Mouse (Mus musculus) MEL (cell line): ENCODE measurements around the gene Epb41l2.

Source experiments
- CTCF ChIP-seq, 3 experiments: IDR thresholded peaks in 2 of 3; conservative IDR thresholded peaks in 1 of 3; 2 replicates each; pipeline ENCODE4 v1.5.1; 2011 to 2012; ENCODE audit warnings: low read length in 3 of 3, low read depth in 2 of 3, mild to moderate bottlenecking in 2 of 3, improper control_type of control experiment in 1 of 3, inconsistent platforms in 1 of 3, mixed read lengths in 1 of 3, moderate library complexity in 1 of 3; ENCODE audit not compliant: control insufficient read depth in 1 of 3, insufficient read depth in 1 of 3, poor library complexity in 1 of 3, severe bottlenecking in 1 of 3
- MAX ChIP-seq: IDR thresholded peaks from 2 replicates; pipeline ENCODE4 v1.6.1; 2011; ENCODE audit warnings: low read length, improper control_type of control experiment
- MEF2A ChIP-seq: IDR thresholded peaks from 2 replicates; pipeline ENCODE4 v1.6.1; 2014; ENCODE audit warnings: low read depth, mild to moderate bottlenecking, inconsistent platforms, low read length, improper control_type of control experiment; ENCODE audit not compliant: poor library complexity, insufficient replicate concordance, severe bottlenecking; ENCODE audit errors: extremely low read depth
- MYB ChIP-seq: IDR thresholded peaks from 2 replicates; pipeline ENCODE4 v1.6.1; 2011; ENCODE audit warnings: mild to moderate bottlenecking, low read depth, low read length, improper control_type of control experiment
- POLR2A ChIP-seq, 2 experiments: IDR thresholded peaks; 2 replicates each; pipeline ENCODE4 v1.6.1; 2011 to 2012; ENCODE audit warnings: low read length in 2 of 2, mild to moderate bottlenecking in 2 of 2, control low read depth in 1 of 2, improper control_type of control experiment in 1 of 2, low read depth in 1 of 2, moderate library complexity in 1 of 2; ENCODE audit not compliant: control insufficient read depth in 1 of 2, insufficient read depth in 1 of 2, poor library complexity in 1 of 2

- no peak for TF ChIP-seq CTCF (IDR thresholded peaks at IDR 0.05 in 2 of 3, conservative IDR thresholded peaks at IDR 0.05 in 1 of 3; ENCODE audit: control insufficient read depth in 1 of 3, insufficient read depth in 1 of 3, low read depth in 2 of 3, low read length in 3 of 3, poor library complexity in 1 of 3, severe bottlenecking in 1 of 3)
- no peak for TF ChIP-seq MAX
- no peak for TF ChIP-seq MYB
- TF ChIP-seq POLR2A (IDR thresholded peaks at IDR 0.05; ENCODE audit: control insufficient read depth in 1 of 2, insufficient read depth in 1 of 2, low read depth in 1 of 2, low read length in 2 of 2, poor library complexity in 1 of 2), result no peak
- no peak for TF ChIP-seq MEF2A
Observed at GRCm38 (mm10) chr10:25432351-25432750, 72.8 kb downstream of the Epb41l2 start.
